Mouse (Mus musculus) stomach, embryonic 14.5 days (tissue): Measurements from ENCODE around the gene Afmid. TPM values are rescaled to one million over a fixed set of nuclear protein-coding genes. Genes with fewer than 3 reads are reported as not detected.

Source experiments
- ATAC-seq: fragments of 200-750 bp; cut with Nextera tagmentation; 2 replicates; pipeline ENCODE4 v1.8.0; 2017; ENCODE audit warnings: low read depth, moderate TSS enrichment; ENCODE audit not compliant: insufficient number of reproducible peaks, insufficient read depth, low FRiP score
- H3K27ac ChIP-seq: fragments of 300-500 bp; sonication (generic); 2 replicates; pipeline ENCODE4 v1.5.1; 2014; ENCODE audit warnings: mild to moderate bottlenecking, low read length, moderate library complexity, mixed read lengths
- H3K27me3 ChIP-seq: fragments of 300-500 bp; sonication (generic); 2 replicates; pipeline ENCODE4 v1.6.1; 2014; ENCODE audit warnings: low read length, control low read depth, mixed read lengths; ENCODE audit not compliant: control insufficient read depth, insufficient read depth
- H3K36me3 ChIP-seq: fragments of 300-500 bp; sonication (generic); 2 replicates; pipeline ENCODE4 v1.6.1; 2014; ENCODE audit warnings: mild to moderate bottlenecking, control low read depth, low read length, moderate library complexity, mixed read lengths; ENCODE audit not compliant: control insufficient read depth, insufficient read depth
- H3K4me1 ChIP-seq: fragments of 300-500 bp; sonication (generic); 2 replicates; pipeline ENCODE4 v1.6.1; 2014; ENCODE audit warnings: low read length, control low read depth, mixed read lengths; ENCODE audit not compliant: control insufficient read depth, insufficient read depth
- H3K4me2 ChIP-seq: fragments of 300-500 bp; sonication (generic); replicated peaks from 2 replicates; pipeline ENCODE4 v1.6.1; 2014; ENCODE audit warnings: low read depth, low read length, control low read depth
- H3K4me3 ChIP-seq: fragments of 300-500 bp; sonication (generic); 2 replicates; pipeline ENCODE4 v1.5.1; 2014; ENCODE audit warnings: low read depth, low read length, control low read depth
- H3K9ac ChIP-seq: fragments of 300-500 bp; sonication (generic); replicated peaks from 2 replicates; pipeline ENCODE4 v1.6.1; 2014; ENCODE audit warnings: low read depth, mild to moderate bottlenecking, control low read depth, low read length, moderate library complexity, mixed read lengths
- H3K9me3 ChIP-seq: fragments of 300-500 bp; sonication (generic); 2 replicates; pipeline ENCODE4 v1.6.1; 2016; ENCODE audit warnings: low read depth, low read length, control low read depth; ENCODE audit not compliant: control insufficient read depth
- WGBS: fragments of 180-500 bp; shearing (Covaris S2); extraction: QIAGEN DNeasy Blood & Tissue Kit; methylation state at CpG from one replicate; pipeline ENCODE4 v1.1.7; 2014; 5-methylcytosine and 5-hydroxymethylcytosine counted together
- polyA plus RNA-seq: library from polyadenylated mRNA; unstranded; fragments of >200 nt; fragmentation: Nextera tagmentation; extraction: Ambion mirVana; gene quantifications from 2 replicates; pipeline ENCODE4 v1.2.1, GENCODE M21; 2014

Afmid gene
- 6.4 and 7.1 TPM in 2 replicates for polyA plus RNA-seq

DNA sequence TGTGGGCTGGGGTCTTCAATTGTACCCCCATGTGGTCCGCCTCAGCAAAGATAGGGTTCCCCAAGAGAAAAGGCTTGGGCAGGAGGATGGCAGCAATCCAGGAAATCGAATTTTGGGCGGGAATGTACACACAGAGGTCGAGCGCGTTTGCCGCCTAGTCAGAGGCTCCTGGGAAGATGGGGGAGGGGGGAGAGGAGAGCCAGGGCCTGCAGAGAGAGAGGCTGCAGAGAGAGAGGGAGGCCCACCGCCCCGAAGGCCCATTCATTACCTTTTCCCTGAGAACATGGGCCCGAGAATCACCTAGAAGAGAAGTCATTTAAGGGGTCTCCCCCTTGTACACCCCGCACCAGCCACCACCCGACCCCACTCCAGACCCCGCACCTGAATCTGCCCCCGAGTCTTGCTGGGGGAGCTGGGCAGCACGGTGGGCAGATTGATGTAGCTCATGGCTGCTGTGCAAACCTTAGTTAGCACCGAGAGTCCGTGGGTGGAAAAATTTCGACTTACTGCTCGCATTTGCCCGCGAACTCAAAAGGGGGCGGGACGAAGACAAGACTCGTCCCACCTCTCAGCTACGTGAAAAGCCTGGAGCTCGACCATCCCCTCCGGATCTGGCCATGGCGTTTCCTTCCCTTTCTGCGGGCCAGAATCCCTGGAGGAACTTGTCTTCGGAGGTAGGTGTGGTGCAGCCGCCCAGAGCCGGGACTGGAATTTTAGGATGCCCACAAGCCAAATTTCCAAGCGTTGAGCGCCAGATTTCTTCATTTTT, at the start of gene Afmid, which contains the start of gene Tk1:
Gene Afmid, plus strand, starts transcription at position 592 of the 769 bp plus-strand sequence.
Gene Tk1, minus strand, starts transcription at position 760 of the 769 bp plus-strand sequence.
- peaks cover 58% of the 10 kb centered on the region for H3K4me1 ChIP-seq
- ATAC-seq = peak; percentile 53
- peaks cover 11% of the 10 kb centered on the region; the same call in 1 of the 2 replicates for H3K36me3 ChIP-seq
- peak within 1 kb of the TSS; percentile 95 for H3K27ac ChIP-seq
- 1% methylated on average over 34 of the region's 34 CpGs for WGBS
- peak within 1 kb of the TSS; percentile 64 for H3K4me3 ChIP-seq
- H3K4me2 ChIP-seq = peak within 1 kb of the TSS; percentile 85
- no peaks in the 10 kb centered on the region for H3K27me3 ChIP-seq
- H3K9me3 ChIP-seq = no peaks in the 10 kb centered on the region
- peak within 1 kb of the TSS; percentile 74 for H3K9ac ChIP-seq

DNA sequence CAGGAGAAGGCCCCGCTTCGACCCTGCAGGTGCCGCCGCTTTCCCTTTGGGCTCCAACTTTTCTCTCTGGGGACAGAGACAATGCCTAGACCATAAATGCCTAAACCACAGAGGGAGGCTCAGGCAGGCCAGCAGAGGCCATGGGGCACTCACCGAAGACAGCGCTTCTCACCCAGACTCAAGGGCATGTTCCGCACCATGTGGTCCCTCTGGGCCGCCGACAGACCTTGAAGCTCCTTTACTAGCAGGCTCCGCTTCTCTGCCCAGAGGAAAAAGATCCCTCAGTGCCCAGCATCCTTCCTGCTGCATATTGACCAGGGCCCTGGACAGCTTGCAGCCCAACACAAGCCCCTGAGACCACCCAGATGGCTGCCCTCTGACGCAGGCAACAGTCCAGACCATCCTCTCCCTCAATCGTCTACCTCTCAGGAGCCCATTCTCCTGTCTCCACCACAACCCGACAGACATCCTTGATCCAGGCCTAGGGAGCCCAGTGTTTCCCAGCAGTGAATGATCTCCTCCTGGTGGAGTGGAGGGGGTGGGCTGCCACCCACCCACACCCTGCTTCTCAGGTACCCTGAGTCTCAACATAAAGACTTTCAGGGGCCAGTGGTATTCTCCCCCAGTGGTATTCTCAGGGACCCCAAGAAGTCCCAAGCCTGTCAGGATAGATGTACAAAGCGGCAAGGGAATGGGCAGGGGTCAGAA, 49.5 kb upstream of the Afmid start:
- Histone ChIP-seq H3K9ac (no peak overlapping the region), H3K27me3 (no peaks in the 10 kb centered on the region), H3K36me3 (peaks cover 8% of the 10 kb centered on the region; the same call in 1 of the 2 replicates), H3K9me3 (no peaks in the 10 kb centered on the region), H3K4me2 (no peak overlapping the region), H3K4me3 (no peak overlapping the region), H3K4me1 (peaks cover 28% of the 10 kb centered on the region), H3K27ac (no peak overlapping the region)
- WGBS = 90% methylated on average over 14 of the region's 14 CpGs
- no peak for ATAC-seq

DNA sequence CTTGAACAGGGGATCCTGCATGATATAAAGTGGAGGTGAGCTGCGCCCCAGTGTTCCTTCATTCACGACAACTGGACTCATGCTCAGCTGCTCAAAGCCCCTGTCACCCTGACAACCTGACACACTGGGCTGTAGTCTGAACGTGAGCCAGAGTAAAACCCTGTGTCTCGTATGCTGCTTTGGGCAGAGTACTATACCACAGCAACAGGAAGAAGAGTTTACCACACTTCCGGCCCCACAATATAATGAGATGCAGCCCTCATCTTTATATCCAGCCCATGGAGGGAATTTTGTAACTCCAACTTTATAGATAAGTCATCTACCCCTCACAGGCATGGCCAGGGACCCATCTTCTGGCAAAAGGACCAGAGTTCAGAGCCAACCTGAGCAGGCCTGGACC, 48.6 kb upstream of the Afmid start:
- peaks cover 36% of the 10 kb centered on the region for H3K4me1 ChIP-seq
- H3K9ac ChIP-seq = no peak overlapping the region
- H3K27ac ChIP-seq = no peak overlapping the region
- no peaks in the 10 kb centered on the region for H3K27me3 ChIP-seq
- WGBS = 89% methylated on average over 5 of the region's 5 CpGs
- H3K9me3 ChIP-seq = no peaks in the 10 kb centered on the region
- H3K36me3 ChIP-seq = peaks cover 4% of the 10 kb centered on the region; the same call in 1 of the 2 replicates
- ATAC-seq = no peak
- H3K4me2 ChIP-seq = no peak overlapping the region
- no peak overlapping the region for H3K4me3 ChIP-seq

DNA sequence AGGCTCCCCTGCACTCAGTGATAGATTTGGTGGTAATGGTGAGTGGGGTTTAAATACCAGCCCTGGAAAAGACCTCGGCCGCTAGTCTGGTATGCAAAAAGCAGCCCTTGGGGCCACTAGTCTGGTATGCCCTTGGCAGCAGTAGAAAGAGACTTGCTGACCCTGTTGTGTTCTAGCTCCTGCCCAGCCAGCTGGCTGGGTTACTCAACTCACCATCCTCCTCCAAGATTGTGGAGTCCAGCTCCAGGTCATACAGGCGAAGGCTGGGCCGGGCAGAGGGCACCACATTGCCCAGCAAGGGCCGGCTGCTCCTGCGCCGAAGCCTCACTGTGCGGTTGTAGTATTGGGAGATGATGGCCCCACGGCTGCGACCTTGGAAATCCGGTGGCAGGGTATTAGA, 47.7 kb upstream of the Afmid start:
- Histone ChIP-seq H3K27me3 (no peaks in the 10 kb centered on the region), H3K27ac (no peak overlapping the region), H3K36me3 (peaks cover 4% of the 10 kb centered on the region; the same call in 1 of the 2 replicates), H3K4me1 (peaks cover 40% of the 10 kb centered on the region), H3K9me3 (no peaks in the 10 kb centered on the region), H3K9ac (no peak overlapping the region), H3K4me2 (no peak overlapping the region), H3K4me3 (no peak overlapping the region)
- no peak for ATAC-seq
- 93% methylated on average over 11 of the region's 11 CpGs for WGBS

DNA sequence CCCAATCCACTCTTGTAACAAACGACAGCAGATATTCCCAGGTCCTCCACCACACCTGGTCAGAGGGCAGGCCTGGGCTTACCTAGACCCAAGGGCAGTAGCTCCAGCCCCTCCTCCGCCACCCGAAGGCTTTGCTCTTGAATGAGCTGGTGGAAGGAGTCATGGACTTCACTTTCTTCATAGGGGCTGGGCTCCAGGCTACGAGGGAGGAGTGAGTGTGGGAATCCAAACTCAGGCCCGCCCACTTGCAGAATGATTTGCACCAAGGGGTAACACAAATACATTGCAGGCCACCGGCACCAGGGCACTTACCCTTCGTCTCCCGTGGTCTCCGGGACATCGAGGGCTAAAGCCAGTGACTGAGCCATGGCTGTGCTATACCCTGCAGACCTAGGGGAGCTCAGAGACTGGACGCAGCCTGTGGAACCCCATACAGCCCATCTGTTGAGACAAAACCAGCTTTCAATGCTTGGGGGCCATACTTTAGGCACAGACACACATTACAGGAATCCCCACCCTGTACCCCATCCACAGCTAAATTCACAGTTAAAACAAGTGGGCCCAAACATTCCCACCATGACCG, 46.8 kb upstream of the Afmid start:
- H3K9ac ChIP-seq = no peak overlapping the region
- H3K27me3 ChIP-seq = no peaks in the 10 kb centered on the region
- 57% methylated on average over 12 of the region's 12 CpGs for WGBS

DNA sequence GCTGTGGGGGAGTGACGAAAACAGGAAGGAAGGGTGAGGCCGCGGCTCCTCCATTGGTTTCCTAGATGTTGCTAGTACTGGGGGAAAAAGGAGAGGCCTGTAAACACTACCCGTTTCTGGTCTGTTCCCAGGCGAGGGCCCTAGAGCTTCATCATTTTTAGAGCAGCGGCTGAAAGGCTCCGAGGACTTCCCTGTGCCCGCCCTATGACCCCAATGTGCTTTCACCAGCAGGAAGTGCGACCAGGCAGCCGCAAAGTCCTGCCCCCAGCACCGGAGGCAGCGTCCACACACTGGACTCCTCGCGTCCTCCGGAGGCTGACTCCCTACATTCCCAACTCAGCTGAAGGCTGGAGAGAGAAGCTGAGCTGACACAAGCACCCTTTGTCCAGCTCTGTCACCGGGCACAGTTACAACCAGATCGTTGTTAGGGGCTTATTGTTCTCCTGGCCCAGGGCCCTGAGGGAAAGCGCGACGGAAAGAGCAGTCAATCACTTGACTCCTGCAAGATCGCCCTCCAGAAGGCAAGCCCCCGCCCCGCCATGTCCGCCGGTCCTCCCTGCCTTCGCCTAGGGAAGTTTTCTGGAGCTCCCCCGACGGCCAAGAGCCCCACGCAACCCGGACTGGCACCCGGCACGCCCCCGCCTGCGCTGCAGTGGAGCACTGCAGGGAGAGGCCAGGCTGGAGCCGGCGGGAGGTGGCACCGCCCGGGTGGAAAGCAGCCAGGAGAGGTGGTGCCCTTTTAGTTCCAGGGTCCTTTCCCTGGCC, 46.1 kb upstream of the Afmid start:
- Histone ChIP-seq H3K4me2 (peak overlapping the region; percentile 88), H3K4me1 (peaks cover 44% of the 10 kb centered on the region), H3K4me3 (peak overlapping the region; percentile 44), H3K36me3 (peaks cover 2% of the 10 kb centered on the region; the same call in 1 of the 2 replicates), H3K27ac (peak overlapping the region; percentile 94), H3K27me3 (no peaks in the 10 kb centered on the region), H3K9me3 (no peaks in the 10 kb centered on the region), H3K9ac (peak overlapping the region; percentile 56)
- no peak for ATAC-seq
- 5% methylated on average over 38 of the region's 38 CpGs for WGBS

More for the DNA sequence above, 46.8 kb upstream of the Afmid start:
- no peaks in the 10 kb centered on the region for H3K9me3 ChIP-seq
- peaks cover 4% of the 10 kb centered on the region; the same call in 1 of the 2 replicates for H3K36me3 ChIP-seq
- peak overlapping the region; percentile 88 for H3K4me2 ChIP-seq
- peak overlapping the region; percentile 44 for H3K4me3 ChIP-seq
- H3K27ac ChIP-seq = peak overlapping the region; percentile 94; the same call in 1 of the 2 replicates
- H3K4me1 ChIP-seq = peaks cover 44% of the 10 kb centered on the region
- ATAC-seq = no peak

DNA sequence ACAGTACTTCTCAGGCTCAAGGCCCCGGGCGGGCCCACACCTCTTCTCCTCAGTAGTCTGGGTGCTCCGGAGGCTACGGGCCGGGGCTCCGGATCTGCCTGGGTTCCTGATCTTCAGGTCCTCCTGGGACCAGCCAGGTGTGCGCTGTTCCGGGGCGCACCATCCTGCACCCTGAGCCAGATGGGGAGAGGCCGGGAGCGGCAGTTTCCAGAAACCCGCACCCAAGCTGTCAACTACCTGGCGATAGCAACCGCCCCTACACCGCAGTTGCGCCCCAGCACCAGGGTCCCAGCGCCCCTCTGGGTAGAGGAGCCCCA, 45.6 kb upstream of the Afmid start:
- peaks cover 44% of the 10 kb centered on the region for H3K4me1 ChIP-seq
- H3K27me3 ChIP-seq = no peaks in the 10 kb centered on the region
- WGBS = 1% methylated on average over 17 of the region's 17 CpGs

More for the DNA sequence above, 45.6 kb upstream of the Afmid start:
- H3K36me3 ChIP-seq = no peaks in the 10 kb centered on the region
- H3K9me3 ChIP-seq = no peaks in the 10 kb centered on the region
- peak overlapping the region; percentile 88 for H3K4me2 ChIP-seq
- H3K27ac ChIP-seq = peak overlapping the region; percentile 94
- peak overlapping the region; percentile 56 for H3K9ac ChIP-seq
- peak overlapping the region; percentile 44 for H3K4me3 ChIP-seq
- ATAC-seq = no peak; the same call in 1 of the 2 replicates
